In the genomic region with DNA sequence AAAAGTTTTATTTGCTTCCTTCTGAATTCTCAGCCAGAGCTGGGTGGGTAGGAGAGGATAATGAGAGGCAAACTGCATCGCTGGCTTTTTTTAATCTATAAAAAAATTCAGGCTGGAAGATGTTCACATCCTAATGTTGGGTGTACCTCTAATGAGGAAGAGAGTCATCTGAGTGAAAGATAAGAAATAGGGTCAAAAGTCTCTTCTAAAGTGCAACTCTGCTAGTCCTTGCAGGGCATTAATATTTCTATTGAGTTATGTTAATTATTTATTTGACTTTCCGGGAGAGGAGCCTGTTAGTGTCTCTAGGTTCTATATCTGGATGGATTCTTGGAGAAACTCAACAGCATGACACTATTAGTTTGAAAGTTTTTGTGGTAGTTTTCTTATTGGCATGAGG, we compare ENCODE assay signal across 32 mouse cellular contexts.
"Had no signal": no experiment of that assay in that cellular context is flagged by ENCODE, and none has a peak within 500 bp of the region (broad histone marks: within the 10 kb centered on the region; RNA-seq: fewer than 3 reads in every experiment).

No protein-coding gene starts in this region.

- H3K27me3 ChIP-seq: limb, embryonic 12.5 days; limb, embryonic 13.5 days; limb, embryonic 15.5 days; liver, embryonic 12.5 days; liver, embryonic 13.5 days; liver, embryonic 15.5 days; lung, embryonic 15.5 days; megakaryocyte, embryonic 14.5 days; midbrain, embryonic 12.5 days; midbrain, embryonic 13.5 days; midbrain, embryonic 15.5 days; neural tube, embryonic 12.5 days had no signal

- H3K27ac ChIP-seq: limb, embryonic 12.5 days; limb, embryonic 13.5 days; limb, embryonic 15.5 days; liver, embryonic 12.5 days; liver, embryonic 13.5 days; liver, embryonic 14.5 days; liver, embryonic 15.5 days; lung, embryonic 15.5 days; macrophage; midbrain, embryonic 10.5 days; midbrain, embryonic 12.5 days; midbrain, embryonic 13.5 days; midbrain, embryonic 15.5 days; neural tube, embryonic 12.5 days had no signal

- H3K9ac ChIP-seq: limb, embryonic 12.5 days; limb, embryonic 13.5 days; limb, embryonic 15.5 days; liver, embryonic 12.5 days; liver, embryonic 13.5 days; liver, embryonic 14.5 days; liver, embryonic 15.5 days; liver, postnatal 0 days; lung, embryonic 14.5 days; lung, embryonic 15.5 days; midbrain, embryonic 12.5 days; midbrain, embryonic 13.5 days; midbrain, embryonic 15.5 days; neural tube, embryonic 12.5 days had no signal

- ATAC-seq: liver, embryonic 12.5 days; liver, postnatal 0 days; lung, postnatal 0 days; midbrain, embryonic 13.5 days; midbrain, embryonic 15.5 days; midbrain, embryonic 16.5 days had no signal

- H3K9me3 ChIP-seq: limb, embryonic 10.5 days; limb, embryonic 12.5 days; limb, embryonic 13.5 days; limb, embryonic 15.5 days; liver, embryonic 12.5 days; liver, embryonic 13.5 days; liver, embryonic 15.5 days; lung, embryonic 15.5 days; megakaryocyte, embryonic 14.5 days; midbrain, embryonic 10.5 days; midbrain, embryonic 12.5 days; midbrain, embryonic 13.5 days; midbrain, embryonic 15.5 days; neural tube, embryonic 12.5 days had no signal

- H3K4me2 ChIP-seq: limb, embryonic 12.5 days; limb, embryonic 13.5 days; limb, embryonic 15.5 days; liver, embryonic 11.5 days; liver, embryonic 12.5 days; liver, embryonic 13.5 days; liver, embryonic 15.5 days; lung, embryonic 14.5 days; lung, embryonic 15.5 days; midbrain, embryonic 11.5 days; midbrain, embryonic 12.5 days; midbrain, embryonic 13.5 days; midbrain, embryonic 15.5 days; neural tube, embryonic 12.5 days had no signal

- DNase-seq: left cerebral cortex, postnatal 4 days; liver; liver, embryonic 13.5 days; liver, postnatal 0 days; lung, adult 18-20 months; lung, adult 2 months; lung, embryonic 14.5 days; lung, postnatal 10 days; lung, postnatal 14 days; lung, postnatal 36 days; lung, postnatal 4 days; midbrain, embryonic 14.5 days had no signal

- H3K4me1 ChIP-seq: liver, embryonic 13.5 days; liver, embryonic 15.5 days; megakaryocyte, embryonic 14.5 days; midbrain, embryonic 12.5 days; midbrain, embryonic 15.5 days; neural tube, embryonic 12.5 days had no signal

- H3K4me3 ChIP-seq: limb, embryonic 10.5 days; limb, embryonic 12.5 days; limb, embryonic 13.5 days; limb, embryonic 15.5 days; liver, embryonic 12.5 days; liver, embryonic 13.5 days; liver, embryonic 15.5 days; lung, embryonic 15.5 days; megakaryocyte, embryonic 14.5 days; midbrain, embryonic 10.5 days; midbrain, embryonic 12.5 days; midbrain, embryonic 13.5 days; midbrain, embryonic 15.5 days; myocyte; neural tube, embryonic 12.5 days had no signal

- H3K36me3 ChIP-seq: limb, embryonic 10.5 days; limb, embryonic 12.5 days; limb, embryonic 13.5 days; limb, embryonic 15.5 days; liver, embryonic 12.5 days; liver, embryonic 13.5 days; liver, embryonic 15.5 days; lung, embryonic 15.5 days; midbrain, embryonic 10.5 days; midbrain, embryonic 12.5 days; midbrain, embryonic 13.5 days; midbrain, embryonic 15.5 days; neural tube, embryonic 12.5 days had no signal
